Mouse (Mus musculus): ENCODE results near the gene Zfyve27. TPM values are rescaled to one million over a fixed set of nuclear protein-coding genes. Genes with fewer than 3 reads are reported as not detected.

The Zfyve27 gene
- polyA plus RNA-seq, 1 experiment from 2014 or later = 25.1 TPM

GRCm38 (mm10) chr19:42146276-42147010 is 17.3 kb upstream of the Zfyve27 start:
- Histone ChIP-seq H3K4me1 (ENCODE audit: control insufficient read depth, insufficient read depth, low read length) (peaks cover 31% of the 10 kb centered on the region), H3K27me3 (ENCODE audit: control insufficient read depth, insufficient read depth, low read length) (no peaks in the 10 kb centered on the region), H3K36me3 (ENCODE audit: control insufficient read depth, insufficient read depth) (no peaks in the 10 kb centered on the region), H3K9ac (ENCODE audit: low read length) (peak overlapping the region; percentile 93), H3K4me3 (ENCODE audit: low read length) (peak overlapping the region; percentile 81), H3K4me2 (ENCODE audit: low read depth, low read length) (peak overlapping the region; percentile 75), H3K9me3 (replicated peaks; ENCODE audit: control insufficient read depth, low read length) (no peaks in the 10 kb centered on the region), H3K27ac (ENCODE audit: low read length) (peak overlapping the region; percentile 93)
- 91% methylated on average over 9 of the region's 9 CpGs for WGBS
- ATAC-seq (replicated peaks; ENCODE audit: extremely low read depth, insufficient read depth, low FRiP score) = no peak

DNA sequence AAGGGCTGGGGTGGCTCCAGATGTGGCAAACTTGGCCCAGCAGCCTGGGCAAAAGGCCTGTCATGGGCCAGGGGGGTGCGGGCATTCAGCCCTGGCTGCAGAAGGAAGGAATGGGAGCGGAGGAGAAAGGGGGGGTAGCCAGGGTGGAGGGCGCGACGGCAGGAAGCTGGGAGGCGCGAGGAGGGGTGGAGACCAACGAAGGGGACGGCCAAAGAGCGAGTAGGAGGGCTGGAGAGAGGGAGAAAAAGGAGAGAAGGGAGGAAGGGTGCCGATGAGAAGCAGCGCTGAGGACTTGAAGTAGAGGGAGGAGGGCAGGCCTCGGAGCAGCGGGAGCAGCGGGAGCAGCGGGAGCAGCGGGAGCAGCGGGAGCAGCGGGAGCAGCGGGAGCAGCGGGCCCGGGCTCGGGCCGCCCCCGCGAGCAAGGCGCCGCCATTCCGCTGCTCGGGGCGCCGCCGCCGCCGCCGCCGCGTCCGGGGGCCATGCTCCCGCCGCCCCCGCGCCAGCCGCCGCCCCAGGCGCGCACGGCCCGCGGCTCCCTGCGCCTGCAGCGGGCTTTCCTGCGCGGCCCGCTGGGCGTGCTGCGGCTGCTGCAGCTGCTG is 16.5 kb upstream of the Zfyve27 start, which contains the start of gene Marveld1:
Gene Marveld1, plus strand, starts transcription at position 231 of the 599 bp plus-strand sequence.
- WGBS = under 1% methylated on average over 42 of the region's 57 CpGs
- H3K36me3 ChIP-seq (ENCODE audit: control insufficient read depth, insufficient read depth) = no peaks in the 10 kb centered on the region
- no peaks in the 10 kb centered on the region for H3K9me3 ChIP-seq (replicated peaks; ENCODE audit: control insufficient read depth, low read length)
- peak within 1 kb of the TSS; percentile 75 for H3K4me2 ChIP-seq (ENCODE audit: low read depth, low read length)
- peaks cover 36% of the 10 kb centered on the region for H3K4me1 ChIP-seq (ENCODE audit: control insufficient read depth, insufficient read depth, low read length)
- ATAC-seq (replicated peaks; ENCODE audit: extremely low read depth, insufficient read depth, low FRiP score) = peak; percentile 78
- peak within 1 kb of the TSS; percentile 81 for H3K4me3 ChIP-seq (ENCODE audit: low read length)
- H3K9ac ChIP-seq (ENCODE audit: low read length) = peak within 1 kb of the TSS; percentile 93
- peak within 1 kb of the TSS; percentile 93 for H3K27ac ChIP-seq (ENCODE audit: low read length)
- no peaks in the 10 kb centered on the region for H3K27me3 ChIP-seq (ENCODE audit: control insufficient read depth, insufficient read depth, low read length)

DNA sequence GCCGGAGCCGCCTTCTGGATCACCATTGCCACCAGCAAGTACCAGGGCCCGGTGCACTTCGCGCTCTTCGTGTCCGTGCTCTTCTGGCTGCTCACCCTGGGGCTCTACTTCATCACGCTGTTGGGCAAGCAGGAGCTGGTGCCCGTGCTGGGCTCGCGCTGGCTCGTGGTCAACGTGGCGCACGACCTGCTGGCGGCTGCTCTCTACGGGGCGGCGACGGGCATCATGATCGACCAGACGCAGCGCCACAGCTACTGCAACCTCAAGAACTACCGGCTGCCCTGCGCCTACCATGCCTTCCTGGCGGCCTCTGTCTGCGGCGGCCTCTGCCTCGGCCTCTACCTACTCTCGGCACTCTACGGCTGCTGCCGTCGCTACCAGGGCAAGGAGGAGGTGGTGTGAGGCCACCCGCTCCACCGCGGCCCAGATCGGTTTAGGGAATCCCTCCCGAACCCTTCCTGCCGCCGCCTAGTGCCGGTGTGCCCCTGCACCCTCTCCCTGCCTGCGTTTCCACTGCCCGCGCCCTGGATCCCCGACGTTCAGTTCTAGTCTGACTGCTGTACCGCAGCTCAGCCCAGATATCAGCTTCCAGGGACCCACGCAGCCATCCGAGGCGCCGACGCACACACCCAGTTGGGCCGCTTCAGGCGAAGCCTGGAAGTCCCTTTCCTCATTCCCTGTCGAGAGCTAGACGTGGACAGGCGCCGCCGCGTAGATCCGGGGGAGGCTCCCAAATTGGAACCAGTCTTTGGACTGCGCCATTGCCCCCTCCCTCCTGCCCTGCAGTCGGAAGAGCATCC is 15.8 kb upstream of the Zfyve27 start:
- Histone ChIP-seq H3K4me2 (ENCODE audit: low read depth, low read length) (peak overlapping the region; percentile 75), H3K9ac (ENCODE audit: low read length) (peak overlapping the region; percentile 93), H3K4me1 (ENCODE audit: control insufficient read depth, insufficient read depth, low read length) (peaks cover 36% of the 10 kb centered on the region), H3K36me3 (ENCODE audit: control insufficient read depth, insufficient read depth) (no peaks in the 10 kb centered on the region), H3K4me3 (ENCODE audit: low read length) (peak overlapping the region; percentile 81), H3K27ac (ENCODE audit: low read length) (peak overlapping the region; percentile 93), H3K27me3 (ENCODE audit: control insufficient read depth, insufficient read depth, low read length) (no peaks in the 10 kb centered on the region), H3K9me3 (replicated peaks; ENCODE audit: control insufficient read depth, low read length) (no peaks in the 10 kb centered on the region)
- under 1% methylated on average over 63 of the region's 63 CpGs for WGBS
- peak; percentile 54 for ATAC-seq (replicated peaks; ENCODE audit: extremely low read depth, insufficient read depth, low FRiP score)

GRCm38 (mm10) chr19:42148569-42148860 is 15.2 kb upstream of the Zfyve27 start:
- Histone ChIP-seq H3K9ac (ENCODE audit: low read length) (peak overlapping the region; percentile 93), H3K27me3 (ENCODE audit: control insufficient read depth, insufficient read depth, low read length) (no peaks in the 10 kb centered on the region), H3K4me2 (ENCODE audit: low read depth, low read length) (peak overlapping the region; percentile 75), H3K36me3 (ENCODE audit: control insufficient read depth, insufficient read depth) (no peaks in the 10 kb centered on the region), H3K27ac (ENCODE audit: low read length) (peak overlapping the region; percentile 93), H3K4me3 (ENCODE audit: low read length) (peak overlapping the region; percentile 81), H3K4me1 (ENCODE audit: control insufficient read depth, insufficient read depth, low read length) (peaks cover 36% of the 10 kb centered on the region), H3K9me3 (replicated peaks; ENCODE audit: control insufficient read depth, low read length) (no peaks in the 10 kb centered on the region)
- WGBS = 19% methylated on average over 7 of the region's 7 CpGs
- ATAC-seq (replicated peaks; ENCODE audit: extremely low read depth, insufficient read depth, low FRiP score) = no peak

GRCm38 (mm10) chr19:42151990-42152389 is 11.8 kb upstream of the Zfyve27 start:
- no peaks in the 10 kb centered on the region for H3K36me3 ChIP-seq (ENCODE audit: control insufficient read depth, insufficient read depth)
- H3K9ac ChIP-seq (ENCODE audit: low read length) = no peak overlapping the region
- no peak overlapping the region for H3K4me2 ChIP-seq (ENCODE audit: low read depth, low read length)
- no peak overlapping the region for H3K4me3 ChIP-seq (ENCODE audit: low read length)
- H3K4me1 ChIP-seq (ENCODE audit: control insufficient read depth, insufficient read depth, low read length) = peaks cover 28% of the 10 kb centered on the region
- no peaks in the 10 kb centered on the region for H3K27me3 ChIP-seq (ENCODE audit: control insufficient read depth, insufficient read depth, low read length)
- no peak; the same call in 1 of the 2 replicates for ATAC-seq (replicated peaks; ENCODE audit: extremely low read depth, insufficient read depth, low FRiP score)
- no peaks in the 10 kb centered on the region; the same call in 1 of the 2 replicates for H3K9me3 ChIP-seq (replicated peaks; ENCODE audit: control insufficient read depth, low read length)
- H3K27ac ChIP-seq (ENCODE audit: low read length) = no peak overlapping the region
- 7% methylated on average over 6 of the region's 6 CpGs for WGBS

- no peak overlapping the region for H3K27ac ChIP-seq (ENCODE audit: low read length)
- H3K27me3 ChIP-seq (ENCODE audit: control insufficient read depth, insufficient read depth, low read length) = no peaks in the 10 kb centered on the region
- H3K4me2 ChIP-seq (ENCODE audit: low read depth, low read length) = no peak overlapping the region; the same call in 1 of the 2 replicates
- 37% methylated on average over 11 of the region's 12 CpGs for WGBS
- 0 out of 2 replicates have a peak overlapping the region, but pooled peaks have one; percentile 1 for H3K9ac ChIP-seq (ENCODE audit: low read length)
- H3K9me3 ChIP-seq (replicated peaks; ENCODE audit: control insufficient read depth, low read length) = no peaks in the 10 kb centered on the region; the same call in 1 of the 2 replicates
- no peak overlapping the region for H3K4me3 ChIP-seq (ENCODE audit: low read length)
- 0 out of 2 replicates have a peak, but pooled peaks cover 2% of the 10 kb centered on the region for H3K4me1 ChIP-seq (ENCODE audit: control insufficient read depth, insufficient read depth, low read length)
- ATAC-seq (replicated peaks; ENCODE audit: extremely low read depth, insufficient read depth, low FRiP score) = no peak
- H3K36me3 ChIP-seq (ENCODE audit: control insufficient read depth, insufficient read depth) = no peaks in the 10 kb centered on the region
These were observed 6.1 kb upstream of the Zfyve27 start for GRCm38 (mm10) chr19:42157493-42158237.

DNA sequence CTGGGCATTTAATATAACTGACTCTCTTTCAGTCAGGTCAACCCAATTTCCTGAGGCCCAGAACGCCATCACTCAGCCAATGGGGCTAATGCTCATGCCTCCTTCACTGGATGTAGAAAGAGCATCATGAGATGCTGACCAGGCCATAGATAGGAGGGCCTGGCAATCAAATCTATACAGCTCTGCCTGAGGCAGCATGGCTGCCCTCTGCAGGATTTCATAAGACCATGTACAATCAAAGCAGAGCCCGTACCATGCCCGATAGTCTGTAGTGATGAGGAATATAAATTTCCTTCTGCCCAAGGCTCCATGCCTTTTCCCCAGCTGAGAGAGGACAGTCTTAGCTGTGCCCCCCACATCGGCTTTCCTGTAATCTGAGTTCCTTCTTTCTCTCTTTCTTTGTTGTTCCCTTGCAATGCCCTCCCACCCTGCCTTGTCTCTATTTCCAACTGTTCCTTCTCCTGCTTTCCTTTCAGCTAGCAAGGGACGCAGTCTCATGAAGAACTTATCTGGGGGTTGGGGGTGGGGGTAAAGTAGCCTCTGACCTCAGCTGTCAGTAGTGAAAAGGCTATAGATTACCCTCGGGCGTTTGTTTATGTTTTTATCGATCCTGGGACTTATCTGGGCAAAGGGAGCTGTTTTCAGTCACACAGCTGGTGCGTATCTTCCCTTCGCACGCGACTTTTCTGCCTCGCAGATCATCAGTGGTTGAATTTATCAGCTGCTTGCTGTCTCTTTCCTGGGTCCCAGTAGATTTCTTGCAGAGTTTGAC is 5.3 kb upstream of the Zfyve27 start:
- no peak for ATAC-seq (replicated peaks; ENCODE audit: extremely low read depth, insufficient read depth, low FRiP score)
- no peak overlapping the region for H3K4me2 ChIP-seq (ENCODE audit: low read depth, low read length)

DNA sequence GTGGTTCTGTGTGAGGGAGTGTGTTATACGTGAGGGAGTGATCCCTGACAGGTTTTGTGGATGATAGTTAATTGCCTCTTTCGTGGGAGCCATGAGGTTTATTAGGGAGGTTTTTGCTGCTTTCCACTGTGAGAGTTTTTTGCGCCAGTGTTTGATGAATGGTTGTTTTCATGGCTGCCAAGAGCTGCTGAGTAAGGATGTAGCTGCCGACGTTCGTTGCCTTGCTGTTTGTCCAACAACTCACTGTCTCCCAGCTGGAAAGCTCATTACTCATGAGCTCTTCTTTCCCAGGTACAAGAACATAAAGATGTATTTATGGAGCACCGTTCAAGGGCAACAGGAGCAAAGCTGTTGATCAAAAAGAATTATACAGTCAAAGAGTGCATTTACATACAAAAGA is 437 bp downstream of the Zfyve27 start:
- Histone ChIP-seq H3K4me2 (ENCODE audit: low read depth, low read length) (no peak overlapping the region), H3K9ac (ENCODE audit: low read length) (no peak overlapping the region), H3K36me3 (ENCODE audit: control insufficient read depth, insufficient read depth) (no peaks in the 10 kb centered on the region), H3K27me3 (ENCODE audit: control insufficient read depth, insufficient read depth, low read length) (peaks cover 2% of the 10 kb centered on the region; the same call in 1 of the 2 replicates), H3K4me1 (ENCODE audit: control insufficient read depth, insufficient read depth, low read length) (0 out of 2 replicates have a peak, but pooled peaks cover 2% of the 10 kb centered on the region), H3K9me3 (replicated peaks; ENCODE audit: control insufficient read depth, low read length) (no peaks in the 10 kb centered on the region), H3K4me3 (ENCODE audit: low read length) (no peak overlapping the region), H3K27ac (ENCODE audit: low read length) (no peak overlapping the region)
- no peak for ATAC-seq (replicated peaks; ENCODE audit: extremely low read depth, insufficient read depth, low FRiP score)
- 53% methylated on average over 7 of the region's 7 CpGs for WGBS

More for the DNA sequence above, 5.3 kb upstream of the Zfyve27 start:
- H3K27ac ChIP-seq (ENCODE audit: low read length) = no peak overlapping the region
- no peaks in the 10 kb centered on the region for H3K27me3 ChIP-seq (ENCODE audit: control insufficient read depth, insufficient read depth, low read length)
- 30% methylated on average over 13 of the region's 13 CpGs for WGBS
- H3K9ac ChIP-seq (ENCODE audit: low read length) = no peak overlapping the region
- H3K4me3 ChIP-seq (ENCODE audit: low read length) = no peak overlapping the region
- 0 out of 2 replicates have a peak, but pooled peaks cover 2% of the 10 kb centered on the region for H3K4me1 ChIP-seq (ENCODE audit: control insufficient read depth, insufficient read depth, low read length)
- no peaks in the 10 kb centered on the region for H3K36me3 ChIP-seq (ENCODE audit: control insufficient read depth, insufficient read depth)
- H3K9me3 ChIP-seq (replicated peaks; ENCODE audit: control insufficient read depth, low read length) = no peaks in the 10 kb centered on the region; the same call in 1 of the 2 replicates

All from heart, embryonic 16.5 days (tissue).